Mouse (Mus musculus) urinary bladder, adult 18-20 months (tissue): ENCODE data around the gene Hyal3.

ENCODE experiments used
- DNase-seq, 2 experiments: peaks; one replicate each; pipeline ENCODE4 v3.0.0; 2022; ENCODE audit warnings: low spot score in 2 of 2, mixed read lengths in 2 of 2

Gene Hyal3

GRCm38 (mm10) chr9:107580501-107581317 is at the start of gene Hyal3:
Gene Hyal3 (plus strand): TSS chr9:107580818.
- peak; percentile 82 to 91 for DNase-seq

GRCm38 (mm10) chr9:107533791-107534407 is 46.7 kb upstream of the Hyal3 start, which contains the start of gene Tmem115:
Gene Tmem115 (plus strand): TSS chr9:107533945.
- DNase-seq = peak; percentile 80 to 92

- DNase-seq = no peak
Observed at GRCm38 (mm10) chr9:107534408-107535202, 46.0 kb upstream of the Hyal3 start.

- DNase-seq = no peak
Observed at GRCm38 (mm10) chr9:107538231-107538630, 42.4 kb upstream of the Hyal3 start.

- no peak for DNase-seq
Observed at GRCm38 (mm10) chr9:107538711-107539110, 41.9 kb upstream of the Hyal3 start.

GRCm38 (mm10) chr9:107539940-107540339 is 40.7 kb upstream of the Hyal3 start:
- no peak for DNase-seq

GRCm38 (mm10) chr9:107540420-107540819 is 40.2 kb upstream of the Hyal3 start:
- DNase-seq = no peak

- DNase-seq = no peak
Observed at GRCm38 (mm10) chr9:107541005-107541404, 39.6 kb upstream of the Hyal3 start.

GRCm38 (mm10) chr9:107541474-107542351 is 38.9 kb upstream of the Hyal3 start, which contains the start of the genes Cyb561d2 and Nprl2:
Gene Cyb561d2 (minus strand): TSS chr9:107542193.
Gene Nprl2 (plus strand): TSS chr9:107542226.
- peak; percentile 92 for DNase-seq

- DNase-seq = no peak
Observed at GRCm38 (mm10) chr9:107542352-107542686, 38.3 kb upstream of the Hyal3 start.

GRCm38 (mm10) chr9:107542721-107543120 is 37.9 kb upstream of the Hyal3 start:
- no peak for DNase-seq

- no peak for DNase-seq
Observed at GRCm38 (mm10) chr9:107543299-107543698, 37.3 kb upstream of the Hyal3 start.

- DNase-seq = no peak
Observed at GRCm38 (mm10) chr9:107544196-107544700, 36.4 kb upstream of the Hyal3 start.

GRCm38 (mm10) chr9:107544729-107545128 is 35.9 kb upstream of the Hyal3 start:
- no peak for DNase-seq

GRCm38 (mm10) chr9:107545199-107545598 is 35.4 kb upstream of the Hyal3 start:
- DNase-seq = no peak

GRCm38 (mm10) chr9:107545602-107546001 is 35.0 kb upstream of the Hyal3 start:
- DNase-seq = no peak

GRCm38 (mm10) chr9:107547026-107547425 is 33.6 kb upstream of the Hyal3 start, which contains the start of gene Zmynd10:
Gene Zmynd10 (plus strand): TSS chr9:107547298.
- DNase-seq = peak; percentile 58 to 79

GRCm38 (mm10) chr9:107547957-107548356 is 32.7 kb upstream of the Hyal3 start:
- no peak for DNase-seq

GRCm38 (mm10) chr9:107548820-107549219 is 31.8 kb upstream of the Hyal3 start:
- no peak for DNase-seq

- DNase-seq = no peak
Observed at GRCm38 (mm10) chr9:107549297-107550074, 31.1 kb upstream of the Hyal3 start.
